Mouse (Mus musculus) retina, postnatal 7 days (tissue): ENCODE results near the gene Lenep.
"Not testable (repeated sequence)": the region's sequence is repeated elsewhere in the genome, so short reads cannot be mapped to it uniquely, and the experiment has no call there.

Experiments
- DNase-seq: peaks from one replicate; pipeline ENCODE4 v3.0.0-alpha.2; 2012; ENCODE audit warnings: low read depth, low spot score

Lenep gene

DNA sequence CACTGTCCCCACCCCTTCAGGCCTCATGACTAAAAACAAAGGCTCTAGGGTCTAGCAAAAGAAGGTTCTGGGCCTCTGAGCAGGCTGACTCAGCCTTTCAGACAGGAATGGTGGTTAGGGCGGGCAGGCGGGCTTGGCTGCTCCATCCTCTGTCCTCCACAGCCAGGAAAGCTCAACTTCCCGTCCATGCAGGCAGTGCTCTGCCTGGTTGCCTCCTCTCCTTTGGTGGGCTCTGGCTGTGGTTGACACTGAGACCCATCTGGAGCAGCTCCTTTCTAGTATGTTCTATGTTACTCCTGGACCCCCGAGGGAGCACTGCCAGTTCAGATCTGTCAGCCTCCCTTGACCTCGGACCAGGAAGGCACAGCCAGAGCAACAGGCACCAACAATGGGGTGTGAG, at the start of gene Lenep:
TSS of gene Lenep (minus strand) at position 101 of the 400 bp plus-strand sequence.
- DNase-seq = no peak

DNA sequence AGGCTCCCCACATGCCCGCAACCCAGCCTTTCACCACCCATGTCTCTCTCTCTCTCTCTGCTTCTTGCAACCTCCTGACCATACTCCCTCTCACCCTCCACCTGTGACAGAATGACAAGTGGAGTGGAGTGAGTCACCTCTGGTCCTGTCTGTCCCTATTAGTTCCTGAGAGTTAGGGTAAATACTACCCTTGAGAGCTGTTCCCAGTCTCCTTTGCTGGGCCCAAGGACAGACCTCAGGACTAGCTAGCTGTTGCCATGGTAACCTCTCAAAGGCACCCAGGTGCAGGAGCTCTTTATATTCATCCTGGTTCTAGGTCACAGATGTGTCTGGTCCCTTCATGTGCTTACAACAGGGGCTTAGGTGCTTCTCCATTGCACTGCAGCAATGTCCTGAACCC, 49.3 kb upstream of the Lenep start:
- DNase-seq = no peak

DNA sequence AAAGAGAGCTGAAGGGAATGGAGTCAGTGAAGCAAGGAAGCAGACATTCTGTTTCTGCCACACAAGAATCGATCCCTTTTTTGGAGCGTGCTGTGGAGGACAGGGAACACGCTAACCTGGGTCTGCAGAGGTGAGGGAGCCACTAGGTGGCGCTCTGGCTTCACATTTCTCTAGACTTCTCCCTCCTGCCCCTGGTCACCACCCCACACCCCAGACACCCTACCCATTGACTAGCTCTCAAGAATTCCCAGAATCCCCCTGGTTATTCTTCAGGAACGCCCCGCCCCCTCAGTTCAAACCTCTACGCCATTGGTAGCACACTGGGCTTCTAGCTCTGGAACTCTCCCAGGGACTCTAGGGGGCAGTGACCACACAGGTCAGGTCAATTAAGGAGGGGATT, 46.9 kb upstream of the Lenep start:
- DNase-seq = no peak

DNA sequence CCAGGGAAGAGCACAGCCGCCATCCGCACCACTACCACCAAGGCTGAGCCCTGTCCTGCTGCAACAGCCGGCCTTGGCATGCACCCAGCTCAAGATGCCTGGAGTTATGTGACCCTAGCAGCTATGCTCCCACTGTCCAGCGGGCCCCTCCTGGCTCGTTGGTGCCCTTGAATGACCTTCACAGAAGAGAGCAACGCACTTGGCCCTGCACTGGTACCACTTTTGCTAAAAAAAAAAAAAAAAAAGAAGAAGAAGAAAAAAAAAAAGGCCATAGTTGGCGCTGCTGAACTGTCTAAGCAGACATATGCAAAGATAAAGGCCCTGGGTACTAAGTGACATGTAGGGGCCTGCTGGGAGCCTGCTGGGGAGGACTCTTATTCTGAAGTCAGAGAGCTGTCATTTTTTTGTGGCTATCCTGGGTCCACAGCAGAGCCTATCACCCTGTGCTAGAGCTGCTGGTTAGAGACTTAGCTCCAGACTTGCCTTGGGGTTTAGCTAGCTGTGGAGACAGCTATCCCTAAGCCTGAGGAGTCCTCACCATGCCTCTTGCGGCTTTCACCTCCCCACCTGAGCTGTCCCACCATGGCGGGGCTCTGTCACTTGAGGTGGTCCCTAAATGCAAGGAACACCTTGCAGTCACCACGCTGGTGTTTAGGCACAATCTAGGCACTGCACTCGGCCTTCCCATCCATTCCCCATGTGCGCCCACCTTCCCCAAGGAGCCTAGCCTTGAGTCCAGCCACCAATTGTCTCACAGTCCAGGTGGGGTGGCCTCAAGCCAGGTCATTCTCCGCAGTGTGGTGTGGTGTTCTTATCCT, 46.3 kb upstream of the Lenep start:
- no peak for DNase-seq

DNA sequence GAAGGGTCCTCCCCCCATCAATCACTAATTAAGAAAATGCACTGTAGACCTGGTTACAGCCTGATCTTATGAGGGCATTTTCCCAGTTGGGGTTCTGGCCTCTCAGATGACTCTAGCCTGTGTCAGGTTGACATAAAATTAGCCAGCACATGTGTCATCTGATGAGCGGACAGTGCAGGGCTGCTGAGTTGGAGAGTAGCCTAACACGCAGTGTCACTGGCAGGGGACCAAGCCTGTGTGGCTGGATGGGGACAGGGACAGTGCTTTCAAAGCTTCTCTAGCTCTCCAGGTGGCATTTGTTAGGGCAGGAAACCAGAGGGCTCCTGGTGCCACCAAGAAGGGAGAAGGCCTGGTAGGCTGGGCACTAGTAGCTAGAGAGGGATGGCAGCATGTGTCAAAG, 38.1 kb upstream of the Lenep start:
- DNase-seq = no peak

DNA sequence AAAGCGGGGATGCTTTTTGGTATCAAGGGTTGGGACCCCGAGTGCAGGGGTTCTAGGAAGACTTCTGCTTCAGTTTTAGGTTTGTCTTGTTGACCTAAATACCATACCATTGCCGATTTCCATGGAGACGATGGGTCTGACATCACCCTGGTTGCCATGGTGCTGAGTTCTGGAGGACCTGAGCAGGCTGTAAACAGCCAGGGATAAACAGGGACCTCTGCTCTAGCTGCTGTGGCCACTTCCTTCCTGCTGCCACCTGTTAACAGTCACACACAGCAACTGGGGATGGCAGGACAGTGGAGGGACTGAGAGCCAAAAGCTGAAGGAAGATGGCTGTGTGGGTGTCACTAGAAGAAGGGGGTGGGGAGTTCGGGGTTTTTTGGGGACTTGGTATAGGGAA, 34.7 kb upstream of the Lenep start:
- no peak for DNase-seq

DNA sequence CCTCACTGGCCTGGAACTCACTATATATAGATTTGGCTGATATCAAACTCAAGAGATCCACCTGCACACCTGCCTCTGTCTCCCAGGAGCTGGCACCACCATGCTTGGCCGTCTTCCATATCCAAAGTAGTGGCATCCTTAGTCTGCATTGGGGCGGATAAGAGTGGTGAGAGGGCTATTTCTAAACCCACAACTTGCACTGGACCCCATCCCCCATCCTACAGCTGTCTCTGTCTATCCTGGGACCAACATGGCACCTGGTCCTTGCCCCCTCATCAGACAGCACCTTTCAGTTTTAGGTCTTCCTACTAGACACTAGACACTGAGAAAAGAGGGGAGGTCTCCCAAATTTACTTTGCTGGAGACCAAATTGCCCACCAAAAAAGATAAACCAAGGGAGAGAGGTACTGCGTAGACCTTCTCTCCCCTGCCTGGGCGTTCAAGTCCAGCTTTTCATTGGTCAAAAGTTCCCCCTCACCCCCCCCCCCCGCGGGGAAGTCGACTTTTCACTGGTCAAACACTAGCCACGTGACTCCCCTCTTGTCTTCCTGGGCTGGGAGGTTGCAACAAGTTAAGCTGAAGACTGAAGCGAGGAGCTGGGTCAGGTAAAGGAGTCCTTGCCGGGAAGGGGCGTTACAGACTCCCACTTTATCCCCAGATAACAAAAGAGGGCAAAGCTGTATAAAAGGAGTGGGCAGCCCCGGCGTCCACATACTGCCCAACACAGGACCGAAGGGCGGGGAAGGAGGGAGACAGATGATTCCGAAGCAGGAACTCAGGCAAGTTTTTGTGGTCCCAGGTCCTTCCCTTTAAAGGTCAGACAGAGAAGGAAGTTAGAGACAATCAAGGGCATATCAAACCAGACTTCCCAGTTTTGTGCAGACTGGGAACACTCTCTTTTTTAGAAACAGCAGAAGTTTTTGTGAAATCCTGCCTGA, 33.9 kb upstream of the Lenep start, which contains the start of gene Pbxip1:
TSS of gene Pbxip1 (plus strand) at position 531 of the 938 bp plus-strand sequence.
- no peak for DNase-seq

DNA sequence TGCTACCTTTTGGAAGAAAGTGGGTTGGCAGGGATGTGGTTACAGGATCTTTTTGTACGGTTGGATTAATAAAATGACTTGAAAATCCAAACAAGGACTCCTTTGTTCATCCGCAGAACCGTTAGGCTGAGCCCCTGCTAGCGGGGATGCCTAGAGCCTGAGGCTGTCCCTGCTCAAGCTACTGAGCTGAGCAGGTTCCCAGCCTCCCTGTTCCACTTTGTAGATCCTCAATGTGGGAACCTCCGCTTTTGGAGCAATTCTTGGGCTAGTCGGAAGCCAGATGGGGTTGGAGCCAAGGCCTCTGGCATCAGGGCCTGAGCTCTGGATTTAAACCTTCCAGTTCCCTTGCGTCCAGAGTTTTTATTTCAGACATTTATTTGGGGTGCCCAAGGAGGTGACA, 32.4 kb upstream of the Lenep start:
- no peak for DNase-seq

DNA sequence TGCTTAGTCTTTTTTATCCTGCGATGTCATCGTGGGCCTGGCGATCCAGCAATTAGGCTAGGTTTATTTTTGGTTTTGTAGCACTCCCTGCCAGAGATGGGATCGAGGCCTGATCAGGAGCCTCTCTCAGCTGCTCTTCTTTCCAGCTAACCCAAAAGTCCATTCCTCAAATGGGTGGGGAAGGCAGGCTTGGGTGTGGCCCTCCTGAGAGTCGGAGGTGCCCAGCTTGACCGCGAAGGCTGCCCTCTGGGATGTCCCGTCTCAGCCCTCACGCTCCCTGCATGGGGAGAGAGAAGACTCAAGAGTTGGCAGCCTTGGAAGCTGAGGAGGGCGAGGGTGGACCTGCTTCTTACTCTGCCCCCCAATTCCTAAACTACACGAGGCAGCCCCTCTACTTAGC, 31.9 kb upstream of the Lenep start:
- no peak for DNase-seq

DNA sequence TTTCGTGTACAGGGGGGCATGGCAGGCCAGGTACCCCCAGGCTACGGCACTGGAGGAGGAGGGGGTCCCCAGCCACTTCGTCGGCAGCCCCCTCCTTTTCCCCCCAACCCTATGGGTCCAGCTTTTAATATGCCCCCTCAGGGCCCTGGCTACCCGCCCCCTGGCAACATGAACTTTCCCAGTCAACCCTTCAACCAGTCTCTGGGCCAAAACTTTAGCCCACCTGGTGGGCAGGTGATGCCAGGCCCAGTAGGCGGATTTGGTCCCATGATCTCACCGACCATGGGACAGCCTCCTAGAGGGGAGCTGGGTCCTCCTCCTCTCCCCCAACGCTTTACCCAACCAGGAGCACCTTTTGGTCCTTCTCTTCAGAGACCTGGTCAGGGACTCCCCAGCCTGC, 30.0 kb upstream of the Lenep start:
- no peak for DNase-seq

DNA sequence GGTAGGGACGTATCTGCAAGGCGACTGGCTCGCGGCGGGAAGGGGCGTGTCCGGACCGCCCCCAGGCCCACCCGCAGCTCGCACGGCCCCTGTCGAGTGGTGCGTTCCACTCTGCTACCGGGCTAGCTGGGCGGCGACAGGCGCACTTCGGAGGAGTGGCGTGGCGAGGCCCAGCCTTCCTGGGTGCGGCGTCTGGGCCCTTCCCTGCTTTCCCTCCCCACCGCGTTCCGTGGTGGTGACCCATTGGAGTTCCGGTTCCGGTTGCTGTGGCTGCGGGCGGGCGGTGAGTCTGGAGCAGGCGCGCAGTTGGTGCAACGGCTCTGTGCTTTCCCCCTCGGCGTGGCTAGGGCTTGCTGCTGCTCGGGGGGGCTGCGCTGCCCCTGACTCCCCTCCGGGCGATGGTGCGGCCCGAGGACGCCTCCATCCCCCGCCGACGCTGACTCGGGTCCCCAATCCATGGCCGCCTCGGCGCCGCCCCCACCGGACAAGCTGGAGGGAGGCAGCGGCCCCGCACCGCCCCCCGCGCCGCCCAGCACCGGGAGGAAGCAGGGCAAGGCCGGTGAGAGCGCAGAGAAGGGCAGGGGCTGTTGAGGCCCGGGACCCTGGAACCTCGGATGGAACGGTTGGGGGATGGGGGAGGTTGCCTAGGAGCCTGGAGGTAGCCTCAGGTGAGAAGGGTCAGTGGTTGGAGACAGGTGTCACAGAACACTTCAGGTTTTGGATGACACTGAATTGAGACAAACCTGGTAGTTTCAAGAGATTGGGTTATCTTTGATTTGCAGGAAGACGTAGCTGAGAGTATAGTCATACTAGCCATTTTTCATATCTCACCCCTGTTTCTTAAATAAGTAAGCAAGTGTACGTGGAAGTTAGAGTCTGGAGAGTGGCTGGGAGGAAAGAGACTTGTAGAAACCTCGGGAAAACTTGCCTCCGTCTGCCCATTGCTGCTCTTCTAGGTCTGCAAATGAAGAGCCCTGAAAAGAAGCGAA, 27.9 kb upstream of the Lenep start, which contains the start of gene Pygo2:
TSS of gene Pygo2 (plus strand) at position 44 of the 989 bp plus-strand sequence.
- peak; percentile 85 for DNase-seq

DNA sequence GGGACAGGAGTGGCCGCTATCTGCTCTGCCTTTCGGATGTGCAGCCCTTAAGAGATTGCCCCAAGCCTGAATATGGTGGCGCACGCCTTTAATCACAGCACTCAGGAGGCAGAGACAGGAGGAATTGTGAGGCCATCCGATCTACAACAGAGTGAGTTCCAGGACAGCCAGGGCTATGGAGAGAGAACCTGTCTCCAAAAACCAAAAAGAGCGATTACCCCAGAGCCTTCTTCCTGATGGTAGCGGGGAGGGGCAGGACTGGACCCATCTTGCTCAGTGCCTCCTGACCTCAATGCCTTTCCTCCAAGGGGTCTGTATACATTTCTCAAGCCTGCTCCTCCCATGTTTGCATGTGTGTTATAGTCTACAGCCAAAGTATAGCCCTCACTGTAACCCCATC, 26.4 kb upstream of the Lenep start:
- DNase-seq = not testable (repeated sequence)

DNA sequence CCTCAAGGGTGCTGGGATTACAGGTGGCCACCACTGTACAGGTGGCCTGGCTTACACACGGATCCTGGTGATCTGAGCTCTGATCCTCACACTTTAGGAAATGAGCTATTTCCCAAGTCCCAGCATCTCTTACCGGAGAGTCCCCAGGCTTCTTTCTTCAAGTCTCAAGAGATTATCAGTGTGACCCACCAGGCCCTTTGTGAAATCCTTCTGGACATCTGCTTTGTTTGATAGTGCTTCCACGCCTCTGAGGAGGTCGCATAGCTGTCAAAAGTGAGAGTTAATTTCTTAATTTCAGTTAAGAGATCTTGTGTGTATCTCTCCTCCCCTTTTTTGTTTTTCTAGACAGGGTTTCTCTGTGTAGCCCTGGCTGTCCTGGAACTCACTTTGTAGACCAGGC, 23.3 kb upstream of the Lenep start:
- DNase-seq = no peak

DNA sequence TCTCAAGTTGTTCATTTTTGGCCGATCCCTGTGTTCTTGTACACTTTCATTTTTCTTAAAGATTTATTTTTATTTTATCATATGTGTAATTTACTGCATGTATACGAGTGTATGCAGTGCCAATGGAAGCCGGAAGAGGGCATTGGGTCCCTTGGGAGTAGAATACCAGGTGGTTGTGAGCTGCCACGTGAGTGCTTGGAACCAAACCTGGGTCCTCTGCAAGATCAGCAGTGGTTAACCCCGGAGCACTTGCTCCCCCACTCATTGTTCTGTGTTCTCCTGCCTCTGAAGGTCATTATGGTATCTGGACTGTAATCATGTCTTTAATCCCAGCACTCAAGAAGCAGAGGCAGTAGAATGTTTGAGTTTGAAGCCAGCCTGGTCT, 22.5 kb upstream of the Lenep start:
- DNase-seq = no peak

DNA sequence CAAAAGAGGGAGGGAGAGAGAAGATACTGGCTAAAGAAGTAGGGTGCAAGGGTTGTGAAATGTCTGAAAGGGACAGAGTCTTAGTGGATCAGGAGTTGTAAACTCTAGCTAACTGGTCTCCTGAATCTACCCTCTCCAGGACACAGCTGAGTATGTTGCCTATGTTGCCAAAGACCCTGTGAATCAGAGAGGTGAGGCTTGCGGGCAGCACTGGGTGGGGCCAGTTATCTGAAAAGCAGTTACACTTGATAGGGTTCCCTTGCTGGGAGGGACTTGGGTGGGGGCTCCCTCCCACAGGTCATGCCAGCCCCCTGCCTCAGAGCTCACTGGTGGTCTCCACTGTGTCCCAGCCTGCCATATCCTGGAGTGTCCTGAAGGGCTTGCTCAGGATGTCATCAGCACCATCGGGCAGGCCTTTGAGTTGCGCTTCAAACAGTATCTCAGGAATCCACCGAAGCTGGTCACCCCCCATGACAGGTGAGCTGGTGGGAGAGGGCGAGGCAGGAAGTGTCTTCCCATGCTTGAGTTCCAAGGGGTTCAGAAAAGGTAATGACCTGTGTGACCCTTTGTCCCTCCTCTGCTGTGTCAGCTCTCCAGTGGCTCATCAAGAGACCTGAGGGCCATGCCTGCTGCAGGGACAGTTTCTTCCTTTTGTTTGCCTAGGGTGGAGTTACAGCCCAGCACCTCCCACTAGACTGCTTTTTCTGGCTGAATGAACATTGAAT, 22.0 kb upstream of the Lenep start:
- no peak for DNase-seq

DNA sequence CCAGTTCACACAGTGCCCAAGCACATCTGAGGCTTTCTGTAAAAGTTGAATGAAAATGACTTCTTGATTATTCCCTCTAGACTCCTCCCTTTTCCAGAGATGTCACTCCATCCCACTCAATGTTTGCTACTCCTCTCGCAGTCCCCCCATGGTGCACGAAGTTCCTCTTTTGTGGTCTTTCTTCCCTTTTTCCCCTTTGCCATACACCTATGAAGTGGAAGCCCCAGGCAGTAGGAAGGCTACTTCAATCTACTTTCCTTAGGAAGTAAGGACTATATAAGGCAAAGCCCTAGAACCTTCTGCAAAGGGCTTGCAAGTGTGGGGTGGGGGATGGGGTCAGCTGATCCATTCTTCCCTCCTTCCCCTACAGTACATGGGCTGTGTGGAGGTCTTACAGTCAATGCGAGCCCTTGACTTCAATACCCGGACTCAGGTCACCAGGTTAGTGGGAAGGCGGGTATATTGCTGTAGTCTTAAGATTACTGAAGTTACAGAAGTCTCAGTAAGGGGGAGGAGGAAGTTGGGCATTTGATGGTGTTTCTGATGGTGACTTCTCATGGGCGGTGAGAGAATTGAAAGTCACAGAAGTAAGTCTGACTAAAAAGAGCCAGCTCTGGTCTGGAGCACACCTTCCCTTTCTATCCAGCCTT, 20.1 kb upstream of the Lenep start:
- DNase-seq = no peak

DNA sequence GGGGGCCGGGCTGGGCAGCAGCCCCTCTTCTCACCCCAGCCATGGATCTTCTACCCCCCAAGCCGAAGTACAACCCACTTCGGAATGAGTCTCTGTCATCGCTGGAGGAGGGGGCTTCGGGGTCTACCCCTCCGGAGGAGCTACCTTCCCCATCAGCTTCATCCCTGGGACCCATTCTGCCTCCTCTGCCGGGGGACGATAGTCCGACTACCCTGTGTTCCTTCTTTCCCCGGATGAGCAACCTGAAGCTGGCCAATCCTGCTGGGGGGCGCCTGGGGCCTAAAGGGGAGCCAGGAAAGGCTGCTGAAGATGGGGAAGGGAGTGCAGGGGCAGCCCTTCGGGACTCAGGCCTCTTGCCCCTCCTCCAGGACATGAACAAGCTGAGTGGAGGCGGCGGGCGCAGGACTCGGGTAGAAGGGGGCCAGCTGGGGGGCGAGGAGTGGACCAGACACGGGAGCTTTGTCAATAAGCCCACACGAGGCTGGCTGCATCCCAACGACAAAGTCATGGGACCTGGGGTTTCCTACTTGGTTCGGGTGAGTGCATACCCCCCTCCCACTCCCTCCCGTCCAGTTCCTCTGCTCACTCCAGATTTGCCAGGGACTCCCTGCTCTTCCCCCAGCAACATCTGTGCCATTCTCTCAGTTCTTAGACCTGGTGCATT, 19.3 kb upstream of the Lenep start:
- no peak for DNase-seq

DNA sequence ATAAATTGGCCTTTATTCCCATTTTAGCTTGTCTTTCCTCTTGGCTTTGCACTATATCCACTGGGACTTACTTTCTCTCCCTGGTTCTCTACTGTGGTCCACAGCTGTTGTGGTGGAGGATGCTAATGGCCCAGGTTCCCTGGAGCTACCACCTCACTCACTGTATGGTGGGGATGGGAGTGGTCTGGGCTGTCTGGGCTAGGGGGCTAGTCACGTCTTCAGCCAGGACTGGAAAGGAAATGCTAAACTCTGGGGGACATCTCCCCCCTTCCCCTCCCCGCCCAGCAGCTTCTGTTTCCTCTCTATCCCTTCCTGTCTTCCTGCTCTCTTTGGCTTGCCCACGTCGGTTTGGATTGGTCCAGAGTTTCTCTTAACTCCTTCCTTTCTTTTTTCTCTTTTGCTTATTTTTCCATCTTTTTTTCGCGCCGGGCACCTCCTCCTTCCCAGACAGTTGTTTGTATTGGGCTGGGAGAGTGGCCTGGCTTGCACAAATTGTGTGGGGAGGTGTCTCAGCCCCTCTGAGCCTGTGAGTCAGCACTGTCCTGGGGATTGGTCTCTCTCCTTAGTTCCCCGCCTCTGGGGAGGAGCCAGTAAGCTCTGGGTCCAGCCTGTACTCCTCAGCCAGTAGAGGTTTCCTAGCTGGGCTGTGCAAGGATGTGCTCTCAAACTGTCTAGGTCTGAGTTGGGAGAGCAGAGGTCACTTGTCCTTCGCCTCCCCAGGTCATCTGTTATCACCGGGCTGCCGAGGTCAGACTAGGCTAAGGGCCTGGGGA, 18.6 kb upstream of the Lenep start:
- no peak for DNase-seq

DNA sequence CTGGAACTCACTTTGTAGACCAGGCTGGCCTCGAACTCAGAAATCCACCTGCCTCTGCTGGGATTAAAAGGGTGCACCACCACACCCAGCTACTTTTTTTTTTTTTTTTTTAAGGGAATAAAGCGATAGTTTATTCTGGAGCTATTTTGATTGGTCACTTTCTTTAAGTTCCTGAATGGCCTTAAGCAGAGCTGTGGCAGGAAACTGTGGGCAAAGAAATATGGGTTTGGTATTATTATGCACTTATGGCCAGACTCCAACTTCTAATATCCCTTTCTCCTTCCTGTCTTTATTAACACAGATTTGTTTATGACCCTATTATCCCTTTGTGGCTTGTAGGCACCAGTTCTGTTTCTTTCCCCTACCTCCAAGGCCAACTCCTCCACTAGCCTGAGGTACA, 17.8 kb upstream of the Lenep start:
- DNase-seq = no peak
